Mouse (Mus musculus) cortical plate, adult 2 months (tissue): Measurements from ENCODE around the gene Hook2.

ENCODE experiments used
- CTCF ChIP-seq: fragments of 200-500 bp; IDR thresholded peaks from 2 replicates; pipeline ENCODE4 v1.5.1; 2011; ENCODE audit warnings: mild to moderate bottlenecking, control low read depth, low read length; ENCODE audit not compliant: insufficient read depth; ENCODE audit errors: extremely low read depth
- POLR2A ChIP-seq: fragments of 200-500 bp; IDR thresholded peaks from 2 replicates; pipeline ENCODE4 v1.6.1; 2011; ENCODE audit warnings: mild to moderate bottlenecking, low read length, control low read depth; ENCODE audit not compliant: insufficient read depth; ENCODE audit errors: extremely low read depth

DNA sequence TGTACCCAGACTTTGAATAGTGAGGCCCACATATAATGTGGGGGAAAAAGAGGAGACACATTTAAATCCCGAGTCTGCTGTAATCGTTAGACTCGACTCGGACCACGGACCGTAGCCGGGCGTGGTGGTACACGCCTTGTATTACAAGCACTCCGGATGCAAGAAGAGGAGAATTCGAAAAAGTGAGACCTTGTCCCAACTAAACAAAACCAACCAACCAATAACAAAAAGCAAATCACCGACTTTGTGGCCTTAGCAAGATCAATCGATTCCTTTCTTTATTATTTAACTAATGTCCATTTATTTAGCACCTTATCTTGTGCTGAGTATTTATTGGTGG is 37.1 kb downstream of the Hook2 start:
- TF ChIP-seq POLR2A (no peak), CTCF (no peak)
